Mouse (Mus musculus) cerebellum, adult 11-12 months (tissue): ENCODE measurements around the gene Ryr1.
"Not testable (repeated sequence)": the region's sequence is repeated elsewhere in the genome, so short reads cannot be mapped to it uniquely, and the experiment has no call there.

ENCODE experiments used
- DNase-seq: peaks from one replicate; pipeline ENCODE4 v3.0.0; 2022

The Ryr1 gene

DNA sequence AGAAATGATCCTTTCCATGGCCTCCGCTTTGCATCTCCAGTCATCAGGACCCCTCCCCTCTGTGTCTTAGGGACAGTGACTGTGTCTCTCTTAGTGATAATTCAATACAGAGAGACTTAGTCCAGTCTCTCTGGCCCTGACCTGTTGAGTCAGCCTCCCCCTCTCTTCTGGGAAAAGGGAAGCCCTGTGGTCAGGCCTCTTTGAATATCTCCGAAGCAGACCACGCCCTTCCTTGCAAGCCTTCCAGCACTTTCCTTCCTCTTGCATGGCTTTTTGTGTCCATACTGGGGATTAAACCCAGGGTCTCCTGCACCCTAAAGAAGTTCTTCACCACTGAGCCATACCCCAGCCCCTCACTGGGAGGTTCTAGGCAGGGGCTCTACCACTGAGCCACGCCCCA lies 19.0 kb upstream of the Ryr1 start:
- no peak for DNase-seq

DNA sequence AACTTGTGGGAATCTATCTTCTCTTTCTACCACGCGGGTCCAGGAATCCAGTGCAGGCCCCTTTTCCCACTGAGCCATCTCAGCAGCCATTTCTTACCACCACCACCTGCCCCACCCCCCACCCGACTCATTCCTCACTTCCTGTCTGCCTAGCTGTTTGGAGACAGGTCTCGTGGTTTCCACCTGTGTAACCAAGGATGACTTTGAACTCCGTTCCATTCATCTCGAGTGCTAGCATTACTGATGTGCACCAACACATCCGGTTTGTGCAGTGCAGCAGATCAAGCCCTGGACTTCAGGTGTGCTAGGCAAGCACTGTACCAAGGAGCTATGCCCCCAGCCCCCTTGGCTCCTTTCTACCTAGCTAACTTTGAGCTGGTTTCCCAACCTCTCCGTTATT lies 16.4 kb upstream of the Ryr1 start:
- no peak for DNase-seq

DNA sequence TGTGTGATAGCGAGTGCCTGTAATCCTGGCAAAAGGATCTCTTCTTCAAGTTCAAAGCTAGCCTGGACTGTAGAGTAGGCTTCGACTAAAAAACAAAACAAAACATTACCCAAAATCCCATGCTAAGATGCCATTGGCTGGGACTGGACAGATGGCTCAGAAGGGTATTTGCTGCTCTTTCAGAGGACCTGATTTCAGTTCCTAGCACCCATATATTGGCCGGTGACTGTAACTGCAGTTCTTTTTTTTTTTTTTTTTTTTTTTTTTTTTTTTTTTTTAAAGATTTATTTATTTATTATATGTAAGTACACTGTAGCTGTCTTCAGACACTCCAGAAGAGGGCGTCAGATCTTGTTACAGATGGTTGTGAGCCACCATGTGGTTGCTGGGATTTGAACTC lies 14.3 kb upstream of the Ryr1 start:
- DNase-seq, result not testable (repeated sequence)

DNA sequence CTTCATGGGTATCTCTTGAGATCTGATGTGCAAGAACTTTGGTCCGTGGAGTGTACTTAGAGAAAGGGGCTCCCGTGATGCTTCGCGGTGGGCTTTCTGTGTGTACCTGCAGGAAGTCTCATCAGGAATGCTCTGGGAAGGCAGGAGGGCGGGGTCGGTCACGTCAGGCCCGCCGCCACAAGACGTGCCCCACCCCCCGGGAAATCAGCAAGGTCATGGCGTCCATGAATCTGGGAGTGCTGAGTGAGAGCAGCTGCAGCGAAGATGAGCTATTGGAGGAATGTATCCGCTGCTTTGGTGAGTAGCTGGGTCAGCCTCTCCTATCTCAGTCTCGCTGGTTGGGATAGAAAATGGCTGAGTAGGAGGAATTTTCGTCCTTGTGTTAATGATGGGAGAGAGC lies 12.4 kb upstream of the Ryr1 start:
- DNase-seq, result no peak

DNA sequence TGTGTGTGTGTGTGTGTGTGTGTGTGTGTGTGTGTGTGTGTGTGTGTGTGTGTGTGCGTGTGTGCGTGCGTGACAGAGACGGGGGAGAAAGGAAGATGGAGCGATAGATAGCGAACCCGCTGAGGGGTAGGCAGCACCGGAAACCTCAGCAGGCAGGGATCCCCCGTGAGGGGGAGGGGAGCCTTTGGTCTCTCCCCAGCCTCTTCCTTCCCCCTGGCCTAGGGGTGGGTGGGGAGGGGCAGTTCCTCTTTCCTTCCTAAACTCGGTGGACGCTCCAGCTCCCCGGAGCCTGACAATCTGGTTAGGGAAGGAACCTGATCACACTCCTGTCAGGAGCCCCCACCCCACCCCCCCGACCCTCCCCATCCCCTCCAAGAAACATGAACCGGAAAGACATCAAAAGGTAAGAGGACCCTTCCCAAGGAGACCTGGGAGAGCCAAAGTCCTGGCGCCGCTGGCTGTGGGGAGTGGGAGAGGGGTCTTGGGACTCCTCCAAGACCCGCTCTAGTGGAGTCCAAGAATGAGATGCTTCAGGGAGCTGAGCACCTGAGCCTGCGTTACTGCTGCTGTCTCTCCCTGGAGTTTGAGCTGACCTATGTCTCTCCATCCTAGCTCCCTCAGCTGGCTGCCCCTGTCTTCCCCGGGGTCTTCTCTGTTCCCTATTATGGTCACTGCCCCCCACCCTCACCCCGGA lies 9.9 kb upstream of the Ryr1 start, which contains the start of gene Rasgrp4:
Gene Rasgrp4, plus strand, starts transcription at position 159 of the 694 bp plus-strand sequence.
- no peak for DNase-seq

DNA sequence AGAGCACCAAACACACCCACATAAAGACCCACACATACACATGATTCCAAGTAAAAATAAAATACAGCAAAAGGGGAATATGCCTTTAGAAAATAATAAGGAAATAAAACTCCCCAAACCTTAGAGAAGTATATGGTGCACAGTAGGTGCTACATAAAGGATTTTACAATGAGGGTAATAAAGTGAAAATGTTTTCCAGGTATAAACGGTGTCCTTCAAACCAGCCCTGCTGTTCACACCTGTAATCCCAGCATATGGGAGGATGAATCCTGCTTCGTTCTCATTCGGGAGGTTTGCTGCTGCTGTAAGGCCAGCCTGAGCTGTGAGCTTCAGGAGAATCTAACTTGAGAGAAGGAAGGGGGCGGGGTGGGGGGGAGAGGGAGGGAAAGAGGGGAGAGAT lies 9.3 kb upstream of the Ryr1 start:
- DNase-seq, result no peak

DNA sequence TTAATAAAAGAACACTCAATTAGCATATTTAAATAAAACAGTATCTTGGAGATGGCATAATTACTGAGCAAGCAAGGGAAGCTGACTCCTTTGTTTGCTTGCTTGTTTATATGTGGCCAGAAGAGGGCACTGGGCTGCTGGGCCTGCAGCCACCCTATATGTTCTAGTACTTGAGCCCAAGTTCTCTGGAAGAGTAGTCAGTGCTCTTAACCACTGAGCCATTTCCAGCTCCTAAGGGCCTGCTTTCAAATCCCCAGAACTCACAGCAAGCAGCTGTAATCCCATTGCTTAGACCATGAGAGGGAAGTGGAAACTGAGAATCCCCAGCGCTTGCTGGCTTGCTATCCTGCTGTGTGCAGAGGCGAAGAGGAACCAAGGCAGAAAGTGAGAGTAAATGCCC lies 3.7 kb upstream of the Ryr1 start:
- no peak for DNase-seq

DNA sequence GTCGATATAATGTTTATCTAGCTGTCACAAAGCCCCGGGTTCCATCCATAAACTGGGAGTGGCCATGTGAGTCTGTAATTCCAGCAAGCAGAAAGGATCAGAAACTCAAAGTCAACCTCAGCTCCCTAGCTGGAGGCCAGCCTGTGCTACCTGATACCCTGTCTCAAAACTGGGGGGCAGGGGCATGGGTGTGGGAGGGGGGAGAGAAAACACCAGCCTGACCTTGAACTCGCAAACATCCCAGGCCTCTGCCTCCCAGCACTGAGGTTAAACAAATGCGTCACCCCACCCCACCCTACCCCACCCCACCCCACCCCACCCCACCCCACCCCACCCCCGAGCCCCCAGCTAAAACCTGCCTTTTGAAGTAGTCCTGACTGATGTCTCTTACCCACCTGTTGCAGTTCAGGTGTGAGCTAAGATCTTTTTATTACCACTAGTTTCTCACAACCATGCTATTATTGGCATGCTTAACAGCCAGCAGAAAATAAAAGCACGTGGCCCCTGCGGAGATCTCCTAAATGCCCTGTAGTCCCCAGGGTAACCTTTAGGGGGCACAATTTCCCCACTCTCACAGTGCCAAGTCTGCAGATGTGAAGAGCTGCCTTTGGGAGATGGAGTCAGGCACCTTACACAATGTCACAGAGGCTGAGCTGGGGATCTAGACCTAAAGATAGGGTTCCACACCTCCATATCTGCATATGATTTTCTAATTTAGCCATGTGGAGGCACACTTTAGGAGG lies 1.4 kb upstream of the Ryr1 start:
- DNase-seq, result peak; percentile 19

DNA sequence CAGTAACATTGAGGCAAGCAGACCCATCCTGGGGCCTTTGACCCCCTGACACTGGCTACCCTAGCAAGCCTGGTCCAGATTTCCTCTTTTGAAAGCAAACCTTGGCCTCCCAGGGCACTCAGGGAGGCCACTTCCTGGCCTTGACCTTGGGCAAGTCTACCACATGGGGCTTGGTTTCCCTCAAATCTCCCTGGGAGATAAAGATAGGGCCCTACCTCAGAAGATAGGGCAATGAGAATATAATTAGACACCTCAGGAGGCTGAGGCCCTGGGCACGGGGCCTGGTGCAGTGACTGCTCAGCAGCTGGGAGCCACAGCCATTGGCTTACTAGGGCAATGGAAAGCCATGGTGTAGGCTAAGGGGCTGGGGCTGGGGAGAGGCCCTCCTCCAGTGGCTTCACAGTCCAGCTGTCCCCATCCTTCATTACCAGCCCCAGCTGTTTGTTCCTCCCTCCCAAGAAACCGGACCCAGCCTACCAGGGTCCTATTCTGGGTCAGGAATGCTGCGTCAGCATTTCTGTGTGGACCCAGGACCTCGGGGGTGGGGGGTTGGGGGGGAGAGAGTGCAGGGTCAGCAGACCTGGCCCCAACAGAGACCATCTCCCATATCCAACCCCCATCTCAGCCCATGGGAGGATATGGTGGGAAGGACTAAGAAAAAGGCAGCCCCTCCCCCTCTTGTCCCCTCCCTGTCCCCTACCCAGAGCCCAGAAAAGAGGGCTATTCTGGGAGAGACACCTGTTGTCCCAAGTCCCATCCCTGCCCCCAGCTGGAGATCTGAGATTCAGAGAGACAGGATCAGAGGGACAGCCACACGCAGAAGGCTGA lies 1.2 kb downstream of the Ryr1 start:
- no peak for DNase-seq

DNA sequence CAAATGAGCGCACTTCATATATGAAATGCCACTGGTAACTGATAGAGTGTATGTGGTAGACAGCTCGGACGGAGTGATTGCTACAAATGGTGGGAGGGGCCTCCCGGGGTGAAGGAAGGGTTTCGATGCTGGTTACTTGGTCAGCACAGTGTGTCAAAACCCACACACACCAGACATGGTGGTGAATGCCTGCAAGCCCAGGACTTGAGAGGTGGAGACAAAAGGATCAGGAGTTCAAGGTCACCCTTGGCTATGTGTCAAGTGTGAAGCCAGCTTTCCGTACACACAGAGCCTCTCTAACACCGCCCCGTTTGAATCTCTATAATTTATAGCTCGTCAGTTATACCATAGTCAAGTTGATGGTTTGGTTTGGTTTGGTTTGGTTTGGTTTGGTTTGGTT lies 2.2 kb downstream of the Ryr1 start:
- no peak for DNase-seq

DNA sequence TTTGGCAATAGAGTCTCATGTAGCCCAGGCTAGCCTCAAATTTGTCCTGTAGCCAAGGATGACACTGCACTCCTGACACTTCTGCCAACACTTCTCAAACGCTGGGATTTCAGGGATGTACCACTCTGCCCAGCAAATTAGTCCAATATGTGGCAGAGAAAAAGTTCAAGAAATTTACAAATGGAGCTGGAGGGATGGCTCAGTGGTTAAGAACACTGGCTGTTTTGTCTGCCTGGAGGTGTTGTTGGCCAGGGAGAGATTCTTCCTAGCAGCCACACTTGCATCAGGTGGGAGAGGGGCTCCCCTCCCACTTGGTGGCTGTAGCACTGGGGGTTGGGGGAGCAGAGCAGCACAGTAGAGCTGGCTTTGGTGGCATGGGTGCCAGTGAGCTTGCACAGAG lies 5.5 kb downstream of the Ryr1 start:
- no peak for DNase-seq

DNA sequence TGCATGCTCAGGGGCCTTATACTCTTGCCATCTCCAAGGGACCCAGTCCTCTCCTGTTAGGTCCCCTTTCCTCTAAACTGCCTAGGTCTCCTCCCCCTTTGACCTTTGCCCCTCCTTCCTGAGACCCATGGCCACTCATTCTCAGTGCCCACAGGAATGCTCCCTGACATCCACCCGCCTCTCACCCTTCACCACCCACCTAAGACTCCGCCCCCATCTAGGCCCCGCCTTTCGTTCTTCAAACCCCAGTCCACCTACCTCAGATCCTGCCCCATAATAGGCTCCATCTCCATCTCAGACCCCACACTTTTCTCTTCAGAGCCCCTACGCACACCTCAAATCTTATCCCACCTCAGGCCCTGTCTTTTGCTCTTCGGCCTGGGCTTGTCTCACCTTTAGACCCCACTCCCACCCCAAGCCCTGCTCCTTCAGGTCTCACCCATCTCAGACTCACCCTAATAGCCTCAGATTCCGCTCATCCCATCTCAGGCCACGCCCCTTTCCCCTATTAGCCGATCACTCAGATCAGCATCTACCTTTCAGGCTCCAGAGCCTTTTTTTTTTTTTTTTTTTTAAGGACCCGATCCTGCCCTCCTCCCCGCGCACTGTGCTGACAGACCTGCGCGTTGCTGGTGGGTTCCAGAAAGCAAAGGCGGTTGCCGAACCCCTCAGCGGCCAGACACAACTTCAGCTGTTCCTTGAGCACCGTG lies 6.7 kb downstream of the Ryr1 start:
- no peak for DNase-seq

DNA sequence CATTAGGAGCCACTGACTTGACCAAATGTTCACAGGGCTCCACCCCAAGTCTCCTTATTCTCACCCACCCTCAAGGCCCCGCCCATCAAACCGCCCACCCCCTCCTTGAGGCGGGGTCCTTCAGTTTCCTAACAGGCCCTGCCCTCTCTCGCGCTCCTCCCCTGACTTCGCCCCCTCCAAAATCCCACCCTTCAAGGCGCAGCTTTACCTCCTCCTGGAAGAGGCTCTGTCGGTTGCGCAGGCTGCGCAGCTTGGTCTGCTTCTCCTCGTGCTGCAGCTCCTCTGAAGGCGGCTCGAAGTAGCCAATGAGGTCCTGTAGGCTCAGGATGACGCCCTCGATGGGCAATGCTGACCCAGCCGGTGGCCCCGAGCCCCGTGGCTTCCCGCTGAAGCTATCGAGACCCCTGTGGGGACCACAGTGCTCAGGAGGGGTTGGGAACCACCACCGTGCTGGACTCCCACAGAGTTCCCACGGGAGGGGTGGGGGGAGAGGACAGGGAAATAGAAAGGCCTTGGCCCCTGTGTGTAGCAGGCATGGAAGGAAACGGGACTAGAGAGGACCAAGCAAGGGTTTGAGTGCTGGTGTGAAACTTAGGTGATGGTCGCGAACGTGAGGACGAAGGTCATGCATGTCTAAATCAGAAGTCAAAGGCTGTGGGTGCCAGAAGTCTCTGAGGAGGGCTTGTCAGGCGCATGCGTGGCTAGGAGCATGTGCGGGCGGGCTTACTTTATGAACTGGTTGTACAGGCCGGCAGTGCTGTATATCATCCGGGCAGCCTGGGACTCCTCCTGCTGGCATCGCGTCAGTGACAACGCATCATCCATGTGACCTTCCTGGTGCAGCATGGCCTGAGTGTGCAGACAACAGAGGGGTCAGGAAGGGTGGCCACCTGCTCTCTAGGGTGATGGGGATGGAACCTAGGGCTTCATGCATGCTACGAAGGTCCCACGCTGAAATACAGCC lies 15.7 kb downstream of the Ryr1 start:
- peak; percentile 6 for DNase-seq

DNA sequence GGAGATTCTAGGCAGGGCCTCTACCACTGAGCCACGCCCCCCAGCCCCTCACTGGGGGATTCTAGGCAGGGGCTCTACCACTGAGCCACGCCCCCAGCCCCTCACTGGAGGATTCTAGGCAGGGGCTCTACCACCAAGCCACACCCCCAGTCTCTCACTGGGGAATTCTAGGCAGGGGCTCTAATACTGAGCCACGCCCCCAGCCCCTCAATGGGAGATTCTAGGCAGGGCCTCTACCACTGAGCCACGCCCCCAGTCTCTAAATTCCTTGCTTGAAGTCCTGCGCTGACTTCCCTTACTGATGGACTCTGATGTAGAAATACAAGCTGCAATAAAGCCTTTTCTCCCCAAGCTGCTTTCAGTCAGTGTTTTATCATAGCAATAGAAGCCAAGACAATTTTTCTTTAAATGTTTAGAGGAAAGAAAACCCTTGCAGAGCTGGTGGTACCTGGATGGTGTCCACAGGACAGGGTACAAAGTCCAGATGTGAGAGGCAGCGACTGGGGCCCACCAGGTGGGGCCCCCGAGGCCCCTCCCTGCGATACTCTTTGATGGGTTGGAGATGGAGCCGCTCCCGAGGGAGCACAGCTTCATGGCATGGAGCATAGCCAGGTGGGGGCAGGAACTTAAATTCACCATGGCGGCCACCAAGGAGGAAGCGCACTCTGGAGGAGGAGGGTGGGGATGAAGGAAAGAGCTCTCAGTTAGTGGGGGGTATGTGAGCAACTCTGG lies 23.5 kb downstream of the Ryr1 start:
- no peak for DNase-seq

DNA sequence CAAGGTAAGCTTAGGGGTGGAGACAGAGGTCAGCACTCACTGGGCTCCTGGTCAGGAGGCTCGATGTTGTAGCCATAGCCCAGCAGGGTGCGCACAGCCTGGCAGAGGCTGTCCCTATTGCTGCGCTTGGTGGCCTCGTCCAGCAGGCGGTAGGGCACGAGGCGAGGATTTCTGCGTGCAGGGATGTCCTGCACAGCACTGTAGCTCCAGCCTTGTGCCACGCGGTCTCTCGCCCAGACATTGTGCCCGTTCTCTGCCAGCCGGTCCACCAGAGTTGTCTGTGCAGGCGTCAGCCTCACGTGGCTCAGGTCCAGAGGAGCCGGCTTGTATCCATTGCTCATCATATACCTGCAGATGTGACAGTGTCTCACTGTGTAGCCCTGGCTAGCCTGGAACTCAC lies 27.8 kb downstream of the Ryr1 start:
- no peak for DNase-seq

DNA sequence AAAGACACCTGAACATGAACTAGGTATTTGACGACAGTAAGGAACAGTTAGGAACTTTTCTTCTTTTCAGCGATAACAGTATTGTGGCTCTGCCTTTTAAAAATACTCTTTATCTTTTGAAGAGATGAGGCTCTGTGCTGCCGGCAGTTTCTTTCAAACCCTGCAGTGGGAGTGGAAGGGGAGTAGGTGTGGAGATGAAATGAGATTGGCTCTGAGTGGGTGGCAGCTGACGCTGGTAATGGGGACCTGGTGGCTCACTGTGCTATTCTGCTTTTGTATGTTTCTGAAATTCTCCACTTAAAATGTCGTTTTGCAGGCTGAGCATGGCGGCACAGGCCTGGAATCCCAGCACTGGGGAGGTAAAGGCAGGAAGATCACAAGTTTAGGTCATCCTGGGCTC lies 36.2 kb downstream of the Ryr1 start:
- no peak for DNase-seq

DNA sequence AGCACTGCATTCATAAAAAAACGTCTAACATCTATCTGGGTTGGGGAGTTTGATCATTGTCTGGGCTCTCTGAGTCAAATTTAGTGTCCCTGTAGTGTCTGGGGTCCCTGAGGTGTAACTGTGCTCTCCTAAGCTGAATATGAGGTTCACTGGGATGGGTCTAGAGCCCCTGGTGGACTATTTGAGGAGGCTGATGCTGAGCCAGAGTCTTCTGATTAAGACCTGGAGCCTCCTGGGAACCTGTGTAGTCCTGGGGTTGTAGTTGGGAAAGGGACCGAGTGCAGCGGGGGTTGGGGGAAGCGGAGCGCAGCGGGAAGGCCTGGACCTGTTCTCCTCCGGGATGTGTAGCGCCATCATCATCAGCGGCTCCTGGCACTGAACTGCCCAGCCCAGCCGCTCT lies 38.1 kb downstream of the Ryr1 start:
- no peak for DNase-seq

DNA sequence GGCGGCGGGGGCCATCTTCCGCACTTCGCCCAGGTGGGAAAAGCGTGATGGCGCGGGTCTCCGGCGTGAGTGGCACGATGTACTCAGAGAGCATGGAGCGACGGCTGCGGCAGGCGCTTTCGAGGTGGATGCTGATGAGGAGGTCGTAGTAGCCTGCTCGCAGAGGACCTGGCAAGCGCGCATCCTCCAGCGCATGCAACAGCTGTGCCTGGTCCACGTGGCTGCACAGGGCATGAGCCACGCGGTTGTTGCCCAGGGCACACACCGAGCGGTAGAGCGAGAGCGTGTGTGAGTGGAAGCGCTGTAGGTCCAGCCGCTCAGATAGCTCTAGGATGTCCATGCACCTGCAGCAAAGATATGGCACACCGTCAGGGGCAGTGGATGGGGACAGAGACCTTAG lies 39.0 kb downstream of the Ryr1 start:
- DNase-seq, result no peak

DNA sequence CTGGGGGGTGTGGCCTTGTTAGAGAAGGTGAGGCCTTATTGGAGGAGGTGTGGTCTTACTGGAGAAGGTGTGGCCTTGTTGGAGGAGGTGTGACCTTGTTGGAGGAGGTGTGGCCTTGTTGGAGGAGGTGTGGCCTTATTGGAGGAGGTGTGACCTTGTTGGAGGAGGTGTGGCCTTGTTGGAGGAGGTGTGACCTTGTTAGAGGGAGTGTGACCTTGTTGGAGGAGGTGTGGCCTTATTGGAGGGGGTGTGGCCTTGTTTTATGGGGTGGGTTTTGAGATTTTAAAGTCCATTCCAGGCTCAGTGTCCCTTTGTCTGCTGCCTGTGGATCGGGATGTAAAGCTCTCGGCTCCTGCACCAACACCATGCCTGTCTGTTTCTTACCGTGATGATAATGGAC lies 40.6 kb downstream of the Ryr1 start:
- DNase-seq, result no peak

DNA sequence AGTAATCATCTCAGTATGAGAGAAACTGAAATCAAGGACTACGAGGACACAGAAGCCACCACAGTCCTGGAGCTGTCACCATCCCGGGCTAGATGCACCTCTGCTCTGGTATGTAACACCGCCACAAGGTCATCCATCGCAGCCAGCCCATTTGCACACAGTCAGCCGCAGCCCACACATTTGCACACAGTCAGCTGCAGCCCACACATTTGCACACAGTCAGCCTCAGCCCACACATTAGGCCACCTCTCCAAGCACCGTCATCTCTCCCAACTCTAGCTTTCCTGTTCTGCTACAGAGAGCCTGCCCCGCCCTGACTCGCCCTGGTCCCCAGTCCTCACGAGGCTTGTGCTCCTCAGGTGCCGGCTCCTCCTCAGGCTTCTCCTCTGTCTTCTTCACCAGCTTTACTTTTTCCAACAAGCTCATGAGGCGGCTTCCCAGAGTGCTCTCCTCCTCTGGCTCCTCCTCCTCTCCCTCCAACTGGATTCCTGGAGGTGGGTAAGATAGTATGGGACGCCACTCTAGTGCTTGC lies 45.5 kb downstream of the Ryr1 start:
- DNase-seq, result no peak

DNA sequence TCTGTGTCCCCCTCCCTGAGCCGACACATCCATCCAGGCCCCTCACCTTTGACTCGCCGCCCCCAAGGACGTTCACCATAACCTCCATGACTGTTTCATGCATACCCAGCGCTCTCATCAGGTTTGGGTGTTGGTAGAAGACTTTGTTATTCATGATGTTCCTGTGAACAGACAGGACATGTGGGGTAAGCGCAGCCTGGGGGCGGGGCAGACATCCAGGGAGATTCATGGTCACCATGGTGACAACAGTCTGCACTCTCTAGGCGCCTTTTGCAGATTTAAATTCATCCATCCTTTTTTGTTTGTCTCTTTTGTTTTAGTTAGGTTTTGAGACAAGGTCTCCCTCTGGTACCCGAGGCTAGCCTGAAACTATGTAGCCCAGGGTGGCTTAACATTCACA lies 48.0 kb downstream of the Ryr1 start:
- DNase-seq, result no peak
